Mouse (Mus musculus) gastrocnemius, adult 2 months (tissue): ENCODE measurements around the gene Ttc28. TPM values are rescaled to one million over a fixed set of nuclear protein-coding genes. Genes with fewer than 3 reads are reported as not detected.

ENCODE experiments used
- DNase-seq: peaks from one replicate; pipeline ENCODE4 v3.0.0; 2022
- H3K27ac ChIP-seq: fragments of 200-600 bp; 2 replicates; pipeline ENCODE4 v1.8.1; 2022; ENCODE audit warnings: mild to moderate bottlenecking
- H3K4me3 ChIP-seq: fragments of 200-600 bp; 2 replicates; pipeline ENCODE4 v1.8.1; 2022; ENCODE audit warnings: mild to moderate bottlenecking, moderate library complexity
- CTCF ChIP-seq: fragments of 200-600 bp; IDR thresholded peaks from 2 replicates; pipeline ENCODE4 v1.8.1; 2022; ENCODE audit warnings: antibody characterized with exemption, mild to moderate bottlenecking, moderate library complexity
- intact Hi-C: fragments of 180-260 bp; cut with DNase I; formaldehyde crosslinking; loops from one replicate; pipeline ENCODE4 v1.15.1; 2025
- total RNA-seq, 2 experiments: library from RNA; stranded (reverse); gene quantifications; 2 replicates each; pipeline ENCODE4 v1.2.3; 2021

Gene Ttc28
- total RNA-seq, 2 experiments from 2014 or later, result 11.9 to 16.6 TPM

DNA sequence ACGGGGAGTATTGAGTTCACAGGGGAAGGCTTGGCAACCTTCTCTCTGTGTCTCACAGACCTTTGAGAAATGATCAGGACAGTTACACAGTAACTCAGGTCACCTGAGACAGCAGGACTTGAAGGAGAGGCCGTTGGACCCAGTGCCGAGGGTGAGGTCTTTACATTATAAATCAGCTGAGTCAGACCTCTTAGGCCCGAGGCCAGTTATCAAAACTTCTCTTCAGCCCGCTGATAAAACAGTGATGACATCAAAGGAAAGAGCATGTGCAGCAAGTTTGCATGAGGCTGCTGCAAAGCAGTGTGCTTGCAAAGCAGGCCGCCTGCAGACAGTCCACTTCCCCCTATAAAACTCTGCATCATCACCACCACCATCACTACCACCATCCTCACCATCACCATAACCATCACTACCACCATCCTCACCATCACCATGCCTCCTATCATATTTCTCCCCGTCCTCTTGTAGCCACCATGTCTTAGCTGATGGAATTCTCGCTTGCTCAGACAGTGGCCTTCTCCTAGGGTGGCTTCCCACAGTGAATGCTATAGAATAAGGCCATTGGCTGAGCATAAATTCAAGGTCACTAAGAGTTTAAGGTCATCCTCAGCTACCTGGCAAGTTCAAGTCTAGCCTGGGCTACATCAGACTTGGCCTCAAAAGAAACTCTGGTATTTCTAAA is 234.2 kb downstream of the Ttc28 start:
- peak overlapping the region; percentile 83 for H3K27ac ChIP-seq
- H3K4me3 ChIP-seq, result peak overlapping the region; percentile 19; the same call in 1 of the 2 replicates
- intact Hi-C loops, result no loop called here
- DNase-seq, result peak; percentile 28
- no peak for TF ChIP-seq CTCF

DNA sequence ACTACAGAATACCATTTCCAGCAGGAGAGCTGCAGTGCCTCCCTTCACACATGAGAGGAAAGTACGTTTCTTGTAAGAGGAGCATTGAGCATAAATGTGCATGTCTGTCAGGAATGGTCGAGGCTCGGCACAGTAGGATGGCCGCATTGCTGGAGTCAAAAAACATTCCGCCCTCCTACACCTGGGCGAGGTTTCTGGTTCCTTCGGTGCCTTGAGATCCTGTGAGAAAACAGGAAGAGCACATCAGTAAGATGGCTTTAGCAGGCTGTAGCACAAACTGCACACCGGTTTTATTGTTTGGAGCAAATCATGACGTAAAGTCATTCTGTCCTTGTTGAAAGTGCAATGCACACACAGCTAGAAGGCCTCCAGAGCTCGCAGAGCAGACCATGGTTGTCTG is 235.0 kb downstream of the Ttc28 start:
- H3K27ac ChIP-seq, result peak overlapping the region; percentile 83
- DNase-seq, result peak; percentile 17
- TF ChIP-seq CTCF, result no peak
- intact Hi-C loops, result no loop called here
- no peak overlapping the region for H3K4me3 ChIP-seq

DNA sequence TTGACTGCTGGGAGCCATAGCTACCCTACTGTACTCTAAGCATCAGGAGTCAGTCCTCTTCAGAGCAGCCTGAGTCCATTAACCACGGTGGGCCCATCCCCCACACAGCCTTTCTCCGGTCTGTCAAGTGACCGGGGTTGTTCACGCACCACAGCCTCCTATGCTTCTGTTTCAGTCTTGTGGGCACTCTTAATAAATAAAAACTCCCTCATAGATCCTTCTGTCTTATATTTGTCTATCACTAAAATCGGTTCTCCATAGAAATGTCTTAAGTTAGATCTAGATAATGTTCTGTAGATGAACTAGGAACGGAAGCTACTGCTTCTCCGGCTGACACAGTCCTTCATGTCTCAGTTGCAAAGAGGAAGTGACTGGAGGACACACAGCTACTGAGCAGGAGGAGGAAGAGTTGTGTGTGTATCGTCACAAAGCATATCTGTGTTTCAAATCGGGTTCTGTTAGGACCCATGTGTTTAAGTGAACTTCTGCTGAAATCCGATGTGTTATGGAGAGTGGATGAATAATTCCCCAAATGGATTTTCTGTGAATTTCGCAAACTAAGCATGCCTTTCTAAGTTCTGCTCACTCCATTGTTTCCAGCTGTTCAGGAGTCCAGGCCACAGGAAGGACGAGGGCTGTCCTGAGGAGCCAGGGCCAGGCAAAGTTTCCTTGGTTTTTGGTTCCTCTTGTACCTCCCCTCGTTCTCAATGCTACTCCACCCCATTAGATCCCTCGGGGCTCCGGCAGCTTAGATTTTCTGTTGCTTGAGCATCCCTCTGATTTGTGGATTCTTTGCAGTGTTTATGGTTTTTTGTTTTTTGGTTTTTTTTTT is 236.1 kb downstream of the Ttc28 start:
- TF ChIP-seq CTCF, result no peak
- intact Hi-C loops, result loop anchor here (5.0 kb wide), 1 partner anchor 138 kb away; no protein-coding TSS in a partner anchor
- peak; percentile 59 for DNase-seq
- no peak overlapping the region; the same call in 1 of the 2 replicates for H3K4me3 ChIP-seq
- peak overlapping the region; percentile 83 for H3K27ac ChIP-seq

DNA sequence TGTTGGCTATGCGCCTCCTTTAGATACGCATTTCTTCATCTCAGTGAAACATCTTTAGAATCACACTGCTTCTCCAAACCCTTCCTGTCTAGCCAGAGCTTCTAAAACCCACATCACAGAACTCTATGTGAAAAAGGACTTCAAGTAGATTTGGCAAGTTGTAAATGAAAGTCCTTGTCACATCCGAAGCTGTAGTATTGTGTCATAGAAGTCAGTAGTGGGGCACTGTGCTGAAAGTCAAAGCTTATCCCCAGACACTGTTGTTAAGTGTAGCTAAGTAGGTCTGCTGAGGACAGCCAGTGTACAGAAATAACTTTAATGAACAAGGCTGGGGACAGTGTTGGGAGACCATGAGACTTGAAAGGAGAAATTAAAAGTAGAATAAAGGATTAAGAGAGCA is 240.2 kb downstream of the Ttc28 start:
- peak overlapping the region; percentile 43 for H3K4me3 ChIP-seq
- intact Hi-C loops, result loop anchor here (5.0 kb wide), 1 partner anchor 143 kb away; no protein-coding TSS in a partner anchor
- no peak for TF ChIP-seq CTCF
- peak overlapping the region; percentile 83 for H3K27ac ChIP-seq
- no peak for DNase-seq

DNA sequence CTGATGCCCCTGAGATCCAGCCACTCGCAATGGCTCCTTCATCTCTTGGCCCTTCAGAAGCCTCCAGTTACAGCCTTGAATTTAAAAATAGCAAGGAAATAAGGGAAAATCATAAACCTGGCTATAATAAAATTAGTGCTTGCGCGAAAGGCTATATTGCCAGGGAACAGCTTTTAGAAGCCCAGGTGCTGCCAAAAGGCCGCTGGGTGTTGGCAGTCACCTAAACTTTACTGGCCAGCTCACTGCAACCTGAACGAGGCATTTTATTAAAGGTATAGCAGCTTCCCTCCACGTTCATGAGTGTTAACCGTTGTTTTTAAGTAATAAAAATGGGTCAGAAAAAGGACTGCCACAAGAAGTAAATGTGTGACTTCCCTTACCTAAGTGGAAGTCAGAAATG is 240.7 kb downstream of the Ttc28 start:
- H3K27ac ChIP-seq, result peak overlapping the region; percentile 83
- DNase-seq, result peak; percentile 66
- H3K4me3 ChIP-seq, result peak overlapping the region; percentile 43
- TF ChIP-seq CTCF, result no peak
- intact Hi-C loops, result no loop called here

DNA sequence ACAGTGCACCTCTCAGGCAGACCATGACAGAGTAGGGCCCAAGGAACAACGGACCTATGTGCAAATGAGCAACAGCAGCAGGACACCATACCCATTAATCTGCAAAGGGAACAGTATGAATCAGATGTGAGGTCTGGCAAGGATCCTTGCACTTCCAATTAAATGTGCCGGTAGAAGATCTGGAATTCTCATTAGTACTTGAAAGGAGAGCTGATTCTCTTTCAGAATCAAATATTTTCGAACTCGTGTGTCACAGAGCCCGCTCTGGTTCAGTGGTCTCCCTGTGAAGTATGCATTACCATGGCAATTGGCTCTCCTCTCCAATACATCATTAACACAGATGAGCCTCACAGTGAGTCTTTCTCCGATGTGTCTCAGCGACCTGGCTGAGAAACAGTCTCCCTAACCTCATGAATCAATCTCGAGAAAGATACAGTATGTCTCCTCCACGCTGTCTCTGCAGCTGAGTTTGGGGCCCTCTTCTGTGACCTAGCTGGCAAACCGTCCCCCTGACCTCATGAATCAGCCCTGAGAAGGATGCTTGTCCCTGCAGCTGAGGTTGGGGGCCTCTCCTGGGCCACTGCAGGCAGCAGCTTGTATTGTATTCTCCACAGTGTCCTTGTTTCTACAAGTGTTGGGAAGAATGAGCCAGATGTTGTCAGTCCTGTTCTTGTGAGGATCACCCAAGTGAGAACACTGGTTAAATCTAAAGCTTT is 241.3 kb downstream of the Ttc28 start:
- TF ChIP-seq CTCF, result no peak
- intact Hi-C loops, result no loop called here
- Histone ChIP-seq H3K4me3 (peak overlapping the region; percentile 43), H3K27ac (peak overlapping the region; percentile 83)
- no peak for DNase-seq

DNA sequence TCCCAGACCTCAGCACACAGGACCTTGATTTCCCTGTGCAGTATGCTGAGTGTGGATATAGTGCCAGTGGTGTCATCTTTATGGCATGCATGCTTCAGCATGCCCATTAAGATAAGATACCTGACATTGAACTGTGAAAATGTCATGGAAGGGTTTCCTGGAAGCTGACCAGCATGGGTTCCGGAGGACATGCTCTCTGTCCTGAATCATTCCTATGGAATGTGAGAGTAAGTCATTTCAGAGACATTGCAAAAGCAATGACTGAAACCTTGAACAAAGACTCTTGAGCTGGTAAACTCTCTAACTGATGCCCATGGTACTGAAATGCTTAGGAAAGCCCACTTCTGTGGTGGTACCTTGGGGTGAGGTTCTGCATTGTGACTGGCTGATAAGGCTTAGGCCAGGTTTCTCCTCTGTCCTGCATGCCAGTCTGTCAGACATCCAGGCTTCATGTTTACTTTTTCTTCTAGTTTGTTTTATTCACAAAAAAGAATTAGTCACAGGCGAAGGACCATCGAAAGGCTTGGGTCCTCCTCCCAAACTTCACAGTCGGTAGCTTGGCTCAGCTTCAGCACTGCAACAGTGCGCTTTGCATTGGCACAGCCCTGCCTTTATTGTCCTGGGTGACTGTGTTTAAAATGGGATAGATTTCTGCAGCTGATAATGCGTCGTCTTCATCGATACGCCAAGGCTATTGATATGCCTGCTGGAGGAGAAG is 242.9 kb downstream of the Ttc28 start:
- Histone ChIP-seq H3K27ac (no peak overlapping the region), H3K4me3 (no peak overlapping the region)
- intact Hi-C loops, result no loop called here
- TF ChIP-seq CTCF, result no peak
- DNase-seq, result no peak

DNA sequence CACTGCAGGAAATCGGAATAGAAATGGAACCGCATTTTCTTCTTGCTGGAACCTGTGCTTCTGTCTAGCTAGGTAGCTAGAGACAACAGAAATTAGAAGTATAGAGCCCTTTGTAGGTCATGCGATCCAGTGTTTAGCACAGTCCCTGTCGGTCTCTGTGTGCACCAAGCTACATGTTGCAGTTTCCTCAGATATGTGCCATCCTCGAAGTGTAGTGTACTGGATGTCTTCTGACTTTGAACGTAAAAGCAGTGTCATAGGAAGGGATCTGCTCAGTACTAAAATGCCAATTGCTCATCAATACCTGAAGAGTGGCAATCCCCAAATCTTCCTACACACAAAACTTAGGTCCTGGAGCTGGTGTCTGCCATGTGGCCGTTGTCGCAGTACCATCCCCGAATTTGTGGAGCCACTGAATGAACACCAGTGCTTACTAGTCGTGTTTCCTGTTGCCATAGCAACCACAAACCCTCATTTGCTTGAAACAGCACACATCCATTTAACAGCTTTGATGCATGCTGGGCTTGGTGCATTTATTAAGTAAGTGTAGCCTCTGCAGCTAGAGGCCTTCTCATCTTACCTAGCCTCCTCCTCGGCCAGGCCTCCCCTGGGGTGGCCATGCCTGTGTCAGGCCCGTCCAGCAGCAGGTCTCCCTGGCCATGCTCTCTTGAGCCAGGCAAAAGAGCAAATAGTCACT is 243.6 kb downstream of the Ttc28 start:
- TF ChIP-seq CTCF, result no peak
- Histone ChIP-seq H3K27ac (no peak overlapping the region), H3K4me3 (no peak overlapping the region)
- intact Hi-C loops, result no loop called here
- DNase-seq, result no peak

DNA sequence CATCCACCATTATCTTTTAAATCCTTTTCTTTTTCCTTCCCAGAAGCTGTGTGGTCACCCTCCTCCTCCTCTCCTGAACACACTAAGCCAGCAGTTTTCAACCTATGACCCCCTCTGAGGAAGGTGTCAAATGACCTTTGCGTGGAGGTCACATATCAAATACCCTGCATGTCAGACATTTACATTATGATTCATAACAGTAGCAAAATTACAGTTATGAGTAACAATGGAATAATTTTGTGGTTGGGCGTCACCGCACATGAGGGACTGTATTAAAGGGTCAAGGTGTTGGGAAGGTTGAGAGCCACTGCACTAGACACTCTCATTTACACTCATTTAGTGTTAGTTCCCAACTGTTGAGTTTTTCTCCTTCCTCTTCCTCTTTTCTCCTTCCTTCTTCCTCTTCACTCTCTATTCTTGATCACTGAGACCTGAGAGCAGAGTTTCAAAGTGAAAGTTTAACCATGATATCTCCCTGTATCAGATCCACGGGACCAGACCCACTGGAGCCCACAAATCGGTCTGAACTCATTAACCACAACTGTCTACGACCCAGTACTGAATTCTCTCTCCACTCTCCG is 245.1 kb downstream of the Ttc28 start:
- Histone ChIP-seq H3K4me3 (no peak overlapping the region), H3K27ac (no peak overlapping the region)
- TF ChIP-seq CTCF, result no peak
- DNase-seq, result no peak
- intact Hi-C loops, result no loop called here

DNA sequence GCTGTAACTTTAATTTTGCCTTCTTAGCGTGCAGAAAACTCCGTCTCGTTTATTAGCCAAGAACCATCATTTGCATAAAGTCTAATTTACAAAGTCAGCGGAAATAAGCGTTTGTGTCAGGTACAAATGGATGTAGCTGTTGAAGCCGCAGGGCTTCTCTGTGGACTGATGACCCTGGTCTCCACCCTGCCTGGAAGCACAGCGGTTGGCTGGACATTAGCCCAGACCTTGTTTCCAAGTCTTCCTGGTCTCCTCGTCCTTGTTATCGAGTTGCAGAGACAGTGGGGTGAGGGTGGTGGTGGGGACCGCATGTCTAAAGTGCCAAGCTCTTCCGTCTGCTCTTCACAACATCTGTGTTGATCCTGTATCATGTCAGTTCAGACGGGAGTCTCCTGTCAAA is 246.1 kb downstream of the Ttc28 start:
- intact Hi-C loops, result no loop called here

DNA sequence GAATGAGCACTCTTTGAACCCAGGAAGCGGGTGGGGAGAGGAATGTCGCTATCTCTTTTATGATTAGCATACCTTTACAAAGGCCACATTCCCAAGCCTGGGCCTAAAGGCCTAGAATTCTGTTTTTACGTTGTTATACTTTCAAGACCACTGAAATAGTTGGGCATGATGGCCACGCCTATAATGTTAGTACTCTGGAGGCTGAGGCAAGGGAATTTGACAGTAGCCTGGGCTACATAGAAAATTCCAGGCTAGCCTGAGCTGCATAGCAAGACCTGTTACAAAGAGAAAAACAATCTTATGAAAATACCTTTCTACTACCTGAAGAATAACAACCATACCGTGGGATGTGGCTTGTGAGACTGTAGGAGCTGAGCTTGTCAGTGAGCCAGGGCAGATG is 248.2 kb downstream of the Ttc28 start:
- no peak for TF ChIP-seq CTCF
- no peak overlapping the region for H3K4me3 ChIP-seq

More for the DNA sequence above, 246.1 kb downstream of the Ttc28 start:
- no peak for TF ChIP-seq CTCF
- no peak for DNase-seq
- no peak overlapping the region for H3K4me3 ChIP-seq
- no peak overlapping the region for H3K27ac ChIP-seq

More for the DNA sequence above, 248.2 kb downstream of the Ttc28 start:
- DNase-seq, result no peak
- intact Hi-C loops, result no loop called here
- no peak overlapping the region; the same call in 1 of the 2 replicates for H3K27ac ChIP-seq
